Mouse (Mus musculus) limb, embryonic 12.5 days (tissue): ENCODE data around the gene Aldh1a1. TPM values are rescaled to one million over a fixed set of nuclear protein-coding genes. Genes with fewer than 3 reads are reported as not detected.

Source experiments
- ATAC-seq: fragments of 200-750 bp; cut with Nextera tagmentation; 2 replicates; pipeline ENCODE4 v1.8.0; 2017; ENCODE audit warnings: low read depth, moderate TSS enrichment; ENCODE audit not compliant: insufficient number of reproducible peaks, insufficient read depth, low FRiP score, low TSS enrichment
- H3K27ac ChIP-seq: fragments of 300-500 bp; sonication (generic); 2 replicates; pipeline ENCODE4 v1.5.1; 2016; ENCODE audit warnings: mild to moderate bottlenecking, moderate library complexity
- H3K27me3 ChIP-seq: fragments of 300-500 bp; sonication (generic); 2 replicates; pipeline ENCODE4 v1.6.1; 2016; ENCODE audit warnings: mild to moderate bottlenecking, moderate library complexity
- H3K36me3 ChIP-seq: fragments of 300-500 bp; sonication (generic); 2 replicates; pipeline ENCODE4 v1.6.1; 2016; ENCODE audit warnings: mild to moderate bottlenecking, moderate library complexity
- H3K4me1 ChIP-seq: fragments of 300-500 bp; sonication (generic); replicated peaks from 2 replicates; pipeline ENCODE4 v1.6.1; 2016
- H3K4me2 ChIP-seq: fragments of 300-500 bp; sonication (generic); 2 replicates; pipeline ENCODE4 v1.6.1; 2016; ENCODE audit warnings: mild to moderate bottlenecking, moderate library complexity
- H3K4me3 ChIP-seq: fragments of 300-500 bp; sonication (generic); replicated peaks from 2 replicates; pipeline ENCODE4 v1.5.1; 2016; ENCODE audit warnings: mild to moderate bottlenecking
- H3K9ac ChIP-seq: fragments of 300-500 bp; sonication (generic); replicated peaks from 2 replicates; pipeline ENCODE4 v1.6.1; 2016; ENCODE audit warnings: mild to moderate bottlenecking, moderate library complexity
- H3K9me3 ChIP-seq: fragments of 300-500 bp; sonication (generic); 2 replicates; pipeline ENCODE4 v1.6.1; 2016; ENCODE audit warnings: mild to moderate bottlenecking, moderate library complexity
- WGBS: fragments of 180-500 bp; shearing (Covaris S2); methylation state at CpG from one replicate; pipeline ENCODE4 v1.1.7; 2016; 5-methylcytosine and 5-hydroxymethylcytosine counted together
- polyA plus RNA-seq: library from polyadenylated mRNA; unstranded; fragments of >200 nt; fragmentation: Nextera tagmentation; extraction: Ambion mirVana; gene quantifications from 2 replicates; pipeline ENCODE4 v1.2.1, GENCODE M21; 2016

The Aldh1a1 gene
- polyA plus RNA-seq: 0.23 TPM in 1 of 2 replicates, not detected in the other

DNA sequence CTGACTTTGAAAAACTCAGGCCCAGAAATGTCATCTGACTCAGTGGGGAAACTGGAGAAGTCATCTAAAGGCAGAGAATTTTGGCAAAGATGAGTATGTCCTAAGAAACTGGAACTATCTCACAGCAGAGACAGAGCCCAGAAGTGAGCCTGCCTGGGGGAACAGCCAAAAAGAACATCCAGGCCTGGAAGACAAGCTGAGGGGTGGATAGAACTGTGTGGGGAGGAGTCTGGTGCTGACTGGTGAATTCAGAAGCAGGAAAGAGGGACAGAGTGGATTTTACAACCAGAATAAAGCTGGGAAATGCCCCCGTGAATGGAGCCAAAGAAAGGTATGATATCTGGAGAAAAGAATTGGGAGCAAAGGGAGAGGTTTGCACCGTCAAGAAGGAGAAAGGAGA, at the start of gene Aldh1a1:
Aldh1a1 (plus strand) TSS at position 225 of the 400 bp plus-strand sequence.
- Histone ChIP-seq H3K4me3 (no peak within 1 kb of the TSS), H3K4me2 (no peak within 1 kb of the TSS), H3K9ac (no peak within 1 kb of the TSS), H3K27ac (no peak within 1 kb of the TSS), H3K27me3 (no peaks in the 10 kb centered on the region), H3K9me3 (no peaks in the 10 kb centered on the region), H3K4me1 (no peaks in the 10 kb centered on the region), H3K36me3 (no peaks in the 10 kb centered on the region)
- WGBS: 69% methylated on average over 2 of the region's 2 CpGs
- no peak for ATAC-seq

DNA sequence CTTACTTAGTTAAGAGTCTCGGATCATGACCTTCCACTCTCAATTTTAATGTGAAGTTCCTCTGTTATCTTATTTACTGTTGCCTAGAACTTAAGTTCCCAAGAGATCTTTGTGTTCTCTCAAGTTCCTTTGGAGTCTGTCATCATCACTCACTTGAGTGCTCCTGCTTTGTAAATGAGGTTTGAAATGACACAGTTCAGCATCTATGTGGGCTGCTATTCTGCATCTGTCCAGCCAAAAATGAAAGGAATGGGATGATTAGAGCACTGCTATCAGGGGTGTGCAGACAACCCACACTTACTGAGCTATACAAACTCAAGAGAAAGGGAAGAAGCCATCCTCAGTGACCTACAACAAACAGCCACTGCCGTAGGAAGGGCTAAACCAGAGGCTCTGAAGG, 44.7 kb upstream of the Aldh1a1 start:
- H3K27ac ChIP-seq: no peak overlapping the region
- WGBS: 73% methylated on average over 2 of the region's 2 CpGs

GRCm38 (mm10) chr19:20449546-20449945, 43.0 kb upstream of the Aldh1a1 start:
- no peak overlapping the region for H3K27ac ChIP-seq
- no peaks in the 10 kb centered on the region for H3K27me3 ChIP-seq
- H3K9me3 ChIP-seq: no peaks in the 10 kb centered on the region
- H3K4me2 ChIP-seq: no peak overlapping the region
- H3K4me3 ChIP-seq: no peak overlapping the region
- ATAC-seq: no peak
- H3K4me1 ChIP-seq: no peaks in the 10 kb centered on the region
- H3K9ac ChIP-seq: no peak overlapping the region
- H3K36me3 ChIP-seq: no peaks in the 10 kb centered on the region

More for the DNA sequence above, 44.7 kb upstream of the Aldh1a1 start:
- Histone ChIP-seq H3K4me1 (no peaks in the 10 kb centered on the region), H3K4me3 (no peak overlapping the region), H3K9me3 (no peaks in the 10 kb centered on the region), H3K4me2 (no peak overlapping the region), H3K27me3 (no peaks in the 10 kb centered on the region), H3K36me3 (no peaks in the 10 kb centered on the region), H3K9ac (no peak overlapping the region)
- ATAC-seq: no peak

DNA sequence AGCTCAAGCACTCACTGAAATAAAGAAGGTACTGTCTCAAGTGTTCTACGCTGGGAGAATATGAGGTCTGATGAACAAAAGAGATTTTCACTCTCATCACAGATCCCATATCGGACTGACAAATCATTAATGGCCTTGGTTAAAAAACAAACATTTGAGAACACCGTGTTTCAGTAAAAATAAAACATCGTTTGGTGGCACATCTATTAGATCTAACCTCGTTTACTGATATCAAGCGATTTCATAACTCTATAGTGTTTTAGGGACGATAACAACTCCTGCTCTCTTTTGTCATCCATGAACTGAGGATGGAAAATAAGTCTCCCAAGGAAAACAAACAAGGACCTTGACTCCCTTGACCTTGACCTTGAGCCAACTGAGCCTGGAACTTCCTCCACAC, 41.5 kb upstream of the Aldh1a1 start:
- no peak overlapping the region for H3K4me3 ChIP-seq
- no peaks in the 10 kb centered on the region for H3K4me1 ChIP-seq
- ATAC-seq: no peak
- no peak overlapping the region for H3K9ac ChIP-seq
- WGBS: 90% methylated on average over 7 of the region's 7 CpGs
- no peak overlapping the region for H3K4me2 ChIP-seq
- H3K27ac ChIP-seq: no peak overlapping the region
- H3K36me3 ChIP-seq: no peaks in the 10 kb centered on the region
- no peaks in the 10 kb centered on the region for H3K9me3 ChIP-seq
- H3K27me3 ChIP-seq: no peaks in the 10 kb centered on the region

DNA sequence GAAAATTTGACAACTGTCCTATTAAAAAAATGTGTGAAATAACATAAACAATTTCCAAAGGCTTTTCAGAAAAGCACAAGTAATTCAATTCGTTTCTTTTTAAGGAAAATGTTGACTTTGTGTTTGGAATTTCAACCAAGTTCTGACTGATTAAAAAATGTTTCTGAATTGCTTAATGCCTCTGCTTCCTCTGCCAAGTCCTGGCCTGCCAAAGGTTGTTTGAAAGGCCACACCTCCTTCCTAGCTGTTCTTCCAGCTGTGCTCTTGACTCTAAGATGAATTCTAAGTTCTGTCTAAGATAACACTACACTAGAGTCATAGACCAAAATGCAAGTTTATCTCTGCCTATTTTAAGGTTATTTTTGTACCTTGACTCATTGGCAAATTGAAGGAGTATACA, 8.0 kb upstream of the Aldh1a1 start:
- H3K27ac ChIP-seq: no peak overlapping the region
- no peaks in the 10 kb centered on the region for H3K27me3 ChIP-seq
- H3K4me2 ChIP-seq: no peak overlapping the region
- H3K9ac ChIP-seq: no peak overlapping the region
- no peaks in the 10 kb centered on the region for H3K36me3 ChIP-seq
- no peaks in the 10 kb centered on the region for H3K4me1 ChIP-seq
- H3K4me3 ChIP-seq: no peak overlapping the region
- H3K9me3 ChIP-seq: no peaks in the 10 kb centered on the region
- no peak for ATAC-seq
- WGBS: 75% methylated on average over 1 of the region's 1 CpGs

GRCm38 (mm10) chr19:20491950-20492349, 565 bp upstream of the Aldh1a1 start:
- WGBS: 63% methylated on average over 4 of the region's 4 CpGs
- no peak for ATAC-seq

GRCm38 (mm10) chr19:20496476-20496875, 4.0 kb downstream of the Aldh1a1 start:
- no peaks in the 10 kb centered on the region for H3K4me1 ChIP-seq
- H3K27ac ChIP-seq: no peak overlapping the region
- no peaks in the 10 kb centered on the region for H3K9me3 ChIP-seq
- ATAC-seq: no peak
- no peaks in the 10 kb centered on the region for H3K36me3 ChIP-seq
- H3K9ac ChIP-seq: no peak overlapping the region
- H3K4me2 ChIP-seq: no peak overlapping the region
- no peak overlapping the region for H3K4me3 ChIP-seq
- H3K27me3 ChIP-seq: no peaks in the 10 kb centered on the region

More at GRCm38 (mm10) chr19:20491950-20492349, 565 bp upstream of the Aldh1a1 start:
- no peaks in the 10 kb centered on the region for H3K36me3 ChIP-seq
- H3K27me3 ChIP-seq: no peaks in the 10 kb centered on the region
- H3K4me1 ChIP-seq: no peaks in the 10 kb centered on the region
- no peak overlapping the region for H3K4me3 ChIP-seq
- H3K27ac ChIP-seq: no peak overlapping the region
- no peak overlapping the region for H3K4me2 ChIP-seq
- H3K9me3 ChIP-seq: no peaks in the 10 kb centered on the region
- H3K9ac ChIP-seq: no peak overlapping the region

GRCm38 (mm10) chr19:20505359-20505758, 12.8 kb downstream of the Aldh1a1 start:
- no peak overlapping the region for H3K27ac ChIP-seq
- no peak overlapping the region for H3K9ac ChIP-seq
- H3K4me1 ChIP-seq: peaks cover 4% of the 10 kb centered on the region; the same call in 1 of the 2 replicates
- no peaks in the 10 kb centered on the region for H3K9me3 ChIP-seq
- no peaks in the 10 kb centered on the region for H3K36me3 ChIP-seq
- H3K27me3 ChIP-seq: no peaks in the 10 kb centered on the region
- no peak overlapping the region for H3K4me3 ChIP-seq
- ATAC-seq: no peak
- H3K4me2 ChIP-seq: no peak overlapping the region

GRCm38 (mm10) chr19:20506936-20507615, 14.6 kb downstream of the Aldh1a1 start:
- 77% methylated on average over 9 of the region's 9 CpGs for WGBS
- Histone ChIP-seq H3K36me3 (no peaks in the 10 kb centered on the region), H3K4me2 (no peak overlapping the region), H3K9ac (no peak overlapping the region), H3K27ac (no peak overlapping the region), H3K4me1 (peaks cover 4% of the 10 kb centered on the region; the same call in 1 of the 2 replicates), H3K9me3 (no peaks in the 10 kb centered on the region), H3K4me3 (no peak overlapping the region), H3K27me3 (no peaks in the 10 kb centered on the region)
- no peak for ATAC-seq

DNA sequence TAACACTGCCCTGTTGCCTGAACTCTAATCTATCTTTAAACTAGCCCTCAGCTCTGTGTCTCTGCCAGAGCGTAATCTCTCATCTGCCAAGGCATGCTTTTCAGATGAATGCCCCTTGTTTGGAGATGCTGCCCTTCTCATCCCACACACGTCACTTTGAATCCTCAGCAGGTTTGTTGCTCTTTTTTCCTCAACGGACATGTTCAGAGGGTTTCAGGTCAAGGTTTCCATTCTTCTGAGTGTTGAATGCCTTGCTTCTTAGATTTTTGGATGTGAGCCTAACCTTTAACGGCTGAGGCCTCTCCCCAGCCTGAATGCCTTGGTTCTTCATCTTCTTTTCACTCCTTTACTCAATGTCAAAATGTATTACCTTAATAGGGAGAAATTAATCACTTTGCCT, 16.1 kb downstream of the Aldh1a1 start:
- H3K9me3 ChIP-seq: no peaks in the 10 kb centered on the region
- no peaks in the 10 kb centered on the region for H3K27me3 ChIP-seq
- WGBS: 70% methylated on average over 4 of the region's 4 CpGs

GRCm38 (mm10) chr19:20511971-20512370, 19.5 kb downstream of the Aldh1a1 start:
- Histone ChIP-seq H3K27ac (no peak overlapping the region), H3K4me1 (no peaks in the 10 kb centered on the region), H3K27me3 (no peaks in the 10 kb centered on the region), H3K9me3 (no peaks in the 10 kb centered on the region), H3K4me2 (no peak overlapping the region), H3K36me3 (no peaks in the 10 kb centered on the region), H3K9ac (no peak overlapping the region), H3K4me3 (no peak overlapping the region)
- 97% methylated on average over 2 of the region's 2 CpGs for WGBS
- ATAC-seq: no peak

More for the DNA sequence above, 16.1 kb downstream of the Aldh1a1 start:
- Histone ChIP-seq H3K27ac (no peak overlapping the region), H3K36me3 (no peaks in the 10 kb centered on the region), H3K4me1 (no peaks in the 10 kb centered on the region), H3K4me2 (no peak overlapping the region), H3K9ac (no peak overlapping the region), H3K4me3 (no peak overlapping the region)
- no peak for ATAC-seq

- Histone ChIP-seq H3K27ac (no peak overlapping the region), H3K9me3 (no peaks in the 10 kb centered on the region), H3K36me3 (no peaks in the 10 kb centered on the region), H3K9ac (no peak overlapping the region), H3K4me3 (no peak overlapping the region), H3K4me2 (no peak overlapping the region), H3K4me1 (no peaks in the 10 kb centered on the region), H3K27me3 (no peaks in the 10 kb centered on the region)
- 86% methylated on average over 2 of the region's 2 CpGs for WGBS
- no peak for ATAC-seq
Measured at GRCm38 (mm10) chr19:20513181-20513580, 20.7 kb downstream of the Aldh1a1 start.
